Mouse (Mus musculus) kidney, embryonic 16.5 days (tissue): ENCODE results near the gene Ahcyl2. TPM values are rescaled to one million over a fixed set of nuclear protein-coding genes. Genes with fewer than 3 reads are reported as not detected.

Experiments
- ATAC-seq: fragments of 200-750 bp; cut with Nextera tagmentation; 2 replicates; pipeline ENCODE4 v1.8.0; 2017; ENCODE audit warnings: moderate TSS enrichment; ENCODE audit not compliant: low FRiP score, low TSS enrichment
- H3K27ac ChIP-seq: fragments of 300-500 bp; sonication (generic); 2 replicates; pipeline ENCODE4 v1.5.1; 2014; ENCODE audit warnings: low read length
- H3K27me3 ChIP-seq: fragments of 300-500 bp; sonication (generic); 2 replicates; pipeline ENCODE4 v1.6.1; 2014; ENCODE audit warnings: low read length, control low read depth, mixed read lengths; ENCODE audit not compliant: insufficient read depth
- H3K36me3 ChIP-seq: fragments of 300-500 bp; sonication (generic); 2 replicates; pipeline ENCODE4 v1.6.1; 2014; ENCODE audit warnings: low read length, control low read depth, mixed read lengths; ENCODE audit not compliant: insufficient read depth
- H3K4me1 ChIP-seq: fragments of 300-500 bp; sonication (generic); 2 replicates; pipeline ENCODE4 v1.6.1; 2014; ENCODE audit warnings: low read length, control low read depth, mixed read lengths; ENCODE audit not compliant: insufficient read depth
- H3K4me2 ChIP-seq: fragments of 300-500 bp; sonication (generic); replicated peaks from 2 replicates; pipeline ENCODE4 v1.6.1; 2014; ENCODE audit warnings: low read depth, low read length
- H3K4me3 ChIP-seq: fragments of 300-500 bp; sonication (generic); 2 replicates; pipeline ENCODE4 v1.5.1; 2014; ENCODE audit warnings: mild to moderate bottlenecking, low read length
- H3K9ac ChIP-seq: fragments of 300-500 bp; sonication (generic); replicated peaks from 2 replicates; pipeline ENCODE4 v1.6.1; 2014; ENCODE audit warnings: low read length
- H3K9me3 ChIP-seq: fragments of 300-500 bp; sonication (generic); 2 replicates; pipeline ENCODE4 v1.6.1; 2016; ENCODE audit warnings: low read length, control low read depth
- WGBS: fragments of 180-500 bp; shearing (Covaris S2); extraction: QIAGEN DNeasy Blood & Tissue Kit; methylation state at CpG from one replicate; pipeline ENCODE4 v1.1.7; 2014; 5-methylcytosine and 5-hydroxymethylcytosine counted together
- polyA plus RNA-seq: library from polyadenylated mRNA; unstranded; fragments of >200 nt; fragmentation: Nextera tagmentation; extraction: Ambion mirVana; gene quantifications from 2 replicates; pipeline ENCODE4 v1.2.1, GENCODE M21; 2015

The Ahcyl2 gene
- polyA plus RNA-seq, 1 experiment from 2014 or later, result 18.3 TPM

GRCm38 (mm10) chr6:29859344-29859743, 91.5 kb downstream of the Ahcyl2 start:
- no peak overlapping the region for H3K4me3 ChIP-seq
- WGBS, result 57% methylated on average over 4 of the region's 4 CpGs
- H3K4me2 ChIP-seq, result no peak overlapping the region
- H3K27me3 ChIP-seq, result no peaks in the 10 kb centered on the region
- H3K27ac ChIP-seq, result peak overlapping the region; percentile 85
- H3K4me1 ChIP-seq, result peaks cover 16% of the 10 kb centered on the region; the same call in 1 of the 2 replicates
- H3K9me3 ChIP-seq, result no peaks in the 10 kb centered on the region
- no peak; the same call in 1 of the 2 replicates for ATAC-seq
- no peaks in the 10 kb centered on the region for H3K36me3 ChIP-seq
- H3K9ac ChIP-seq, result no peak overlapping the region

GRCm38 (mm10) chr6:29860238-29860637, 92.4 kb downstream of the Ahcyl2 start:
- 92% methylated on average over 3 of the region's 3 CpGs for WGBS
- Histone ChIP-seq H3K27ac (no peak overlapping the region; the same call in 1 of the 2 replicates), H3K9me3 (no peaks in the 10 kb centered on the region), H3K4me2 (no peak overlapping the region), H3K27me3 (no peaks in the 10 kb centered on the region), H3K36me3 (no peaks in the 10 kb centered on the region), H3K4me1 (peaks cover 16% of the 10 kb centered on the region; the same call in 1 of the 2 replicates), H3K9ac (no peak overlapping the region), H3K4me3 (no peak overlapping the region)
- peak; percentile 76; the same call in 1 of the 2 replicates for ATAC-seq

DNA sequence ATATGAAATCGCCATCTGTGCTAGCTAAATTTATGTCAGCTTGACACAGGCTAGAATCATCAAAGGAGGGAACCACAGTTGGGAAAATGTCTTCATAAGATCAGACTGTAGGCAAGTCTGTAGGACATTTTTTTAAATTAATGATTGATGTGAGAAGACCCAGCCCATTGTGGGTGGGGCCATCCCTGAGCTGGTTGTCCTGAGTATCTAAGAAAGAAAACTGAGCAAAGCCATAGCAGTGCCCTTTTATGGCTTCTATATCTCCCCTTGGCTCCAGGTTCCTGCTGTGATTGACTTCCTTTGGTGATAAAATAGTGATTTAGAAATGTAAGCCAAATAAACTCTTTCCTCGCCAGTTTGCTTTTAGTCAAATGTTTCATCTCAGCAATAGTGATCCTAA, 97.1 kb downstream of the Ahcyl2 start:
- WGBS, result 85% methylated on average over 2 of the region's 2 CpGs
- ATAC-seq, result no peak
- Histone ChIP-seq H3K27ac (no peak overlapping the region), H3K9ac (no peak overlapping the region), H3K4me1 (peaks cover 8% of the 10 kb centered on the region; the same call in 1 of the 2 replicates), H3K9me3 (no peaks in the 10 kb centered on the region), H3K27me3 (no peaks in the 10 kb centered on the region), H3K4me2 (no peak overlapping the region), H3K4me3 (no peak overlapping the region), H3K36me3 (no peaks in the 10 kb centered on the region)

- Histone ChIP-seq H3K4me1 (0 out of 2 replicates have a peak, but pooled peaks cover 4% of the 10 kb centered on the region), H3K27ac (no peak overlapping the region), H3K36me3 (0 out of 2 replicates have a peak, but pooled peaks cover 2% of the 10 kb centered on the region), H3K9me3 (no peaks in the 10 kb centered on the region), H3K27me3 (no peaks in the 10 kb centered on the region), H3K4me3 (no peak overlapping the region), H3K4me2 (no peak overlapping the region), H3K9ac (no peak overlapping the region)
- 82% methylated on average over 9 of the region's 9 CpGs for WGBS
- ATAC-seq, result no peak
These were observed 99.3 kb downstream of the Ahcyl2 start for GRCm38 (mm10) chr6:29866935-29867724.

DNA sequence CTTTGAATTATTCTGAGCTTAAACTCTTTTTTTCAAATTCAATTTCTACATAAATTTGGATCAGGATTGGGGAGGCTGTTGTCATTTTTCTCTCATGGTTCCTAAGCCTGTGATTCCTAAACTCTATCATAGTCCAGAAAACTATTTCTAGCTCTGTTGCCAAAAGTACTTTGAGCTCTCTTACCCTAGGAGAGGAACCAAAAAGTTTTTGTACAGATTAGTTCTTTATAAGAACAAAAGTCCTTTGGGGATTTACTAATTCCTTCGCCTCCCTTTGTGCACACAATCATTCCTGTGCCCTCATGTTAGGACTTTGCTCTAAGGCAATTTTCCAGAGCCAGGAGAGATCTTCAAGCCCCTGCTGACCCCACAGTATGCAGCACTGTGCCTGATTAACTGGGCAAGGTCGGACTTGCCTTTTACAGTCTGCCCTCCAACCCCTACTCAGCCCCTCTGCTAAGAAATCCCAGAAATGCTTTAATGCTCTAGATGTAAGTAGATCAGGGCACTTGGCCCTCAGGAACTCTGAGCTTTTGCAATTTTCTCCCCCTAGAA, 100.6 kb downstream of the Ahcyl2 start:
- 89% methylated on average over 2 of the region's 2 CpGs for WGBS
- 0 out of 2 replicates have a peak, but pooled peaks cover 4% of the 10 kb centered on the region for H3K4me1 ChIP-seq
- no peak overlapping the region for H3K4me2 ChIP-seq
- no peak overlapping the region for H3K4me3 ChIP-seq
- no peaks in the 10 kb centered on the region for H3K9me3 ChIP-seq
- no peaks in the 10 kb centered on the region for H3K27me3 ChIP-seq
- H3K27ac ChIP-seq, result peak overlapping the region; percentile 45; the same call in 1 of the 2 replicates
- H3K9ac ChIP-seq, result no peak overlapping the region
- 0 out of 2 replicates have a peak, but pooled peaks cover 2% of the 10 kb centered on the region for H3K36me3 ChIP-seq
- no peak for ATAC-seq

DNA sequence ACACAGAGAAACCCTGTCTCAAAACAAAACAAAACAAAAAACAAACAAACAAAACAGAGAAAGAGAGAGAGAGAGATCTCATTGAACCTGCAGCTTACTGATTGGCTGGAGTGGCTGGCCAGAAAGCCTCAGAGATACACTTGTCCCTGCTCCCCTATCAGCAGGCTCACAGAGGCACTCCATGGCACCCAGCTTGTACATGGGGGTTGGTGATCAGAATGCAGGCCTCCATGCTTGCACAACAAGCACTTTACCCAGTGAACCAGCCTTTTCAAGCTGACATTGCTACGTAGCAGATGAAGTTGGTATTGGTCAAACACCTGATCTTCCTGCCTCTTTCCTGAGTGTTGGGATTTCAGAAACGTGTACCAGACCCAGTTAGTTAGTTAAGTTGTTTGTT, 105.8 kb downstream of the Ahcyl2 start:
- Histone ChIP-seq H3K36me3 (0 out of 2 replicates have a peak, but pooled peaks cover 5% of the 10 kb centered on the region), H3K4me2 (no peak overlapping the region), H3K4me1 (0 out of 2 replicates have a peak, but pooled peaks cover 4% of the 10 kb centered on the region), H3K27ac (no peak overlapping the region), H3K4me3 (no peak overlapping the region), H3K9ac (no peak overlapping the region), H3K27me3 (no peaks in the 10 kb centered on the region), H3K9me3 (no peaks in the 10 kb centered on the region)
- 86% methylated on average over 2 of the region's 2 CpGs for WGBS
- no peak for ATAC-seq

- Histone ChIP-seq H3K27me3 (no peaks in the 10 kb centered on the region), H3K36me3 (0 out of 2 replicates have a peak, but pooled peaks cover 7% of the 10 kb centered on the region), H3K27ac (no peak overlapping the region), H3K4me2 (no peak overlapping the region), H3K4me1 (no peaks in the 10 kb centered on the region), H3K4me3 (no peak overlapping the region), H3K9ac (no peak overlapping the region), H3K9me3 (no peaks in the 10 kb centered on the region)
- ATAC-seq, result no peak
- 90% methylated on average over 5 of the region's 5 CpGs for WGBS
These were observed 107.8 kb downstream of the Ahcyl2 start for GRCm38 (mm10) chr6:29875576-29875975.

- H3K4me2 ChIP-seq, result no peak overlapping the region
- ATAC-seq, result no peak
- no peak overlapping the region for H3K27ac ChIP-seq
- H3K9ac ChIP-seq, result no peak overlapping the region
- no peaks in the 10 kb centered on the region for H3K4me1 ChIP-seq
- H3K9me3 ChIP-seq, result no peaks in the 10 kb centered on the region
- H3K36me3 ChIP-seq, result 0 out of 2 replicates have a peak, but pooled peaks cover 8% of the 10 kb centered on the region
- H3K27me3 ChIP-seq, result no peaks in the 10 kb centered on the region
- 75% methylated on average over 4 of the region's 4 CpGs for whole genome bisulfite sequencing
- H3K4me3 ChIP-seq, result no peak overlapping the region
These were observed 109.0 kb downstream of the Ahcyl2 start for GRCm38 (mm10) chr6:29876782-29877181.

DNA sequence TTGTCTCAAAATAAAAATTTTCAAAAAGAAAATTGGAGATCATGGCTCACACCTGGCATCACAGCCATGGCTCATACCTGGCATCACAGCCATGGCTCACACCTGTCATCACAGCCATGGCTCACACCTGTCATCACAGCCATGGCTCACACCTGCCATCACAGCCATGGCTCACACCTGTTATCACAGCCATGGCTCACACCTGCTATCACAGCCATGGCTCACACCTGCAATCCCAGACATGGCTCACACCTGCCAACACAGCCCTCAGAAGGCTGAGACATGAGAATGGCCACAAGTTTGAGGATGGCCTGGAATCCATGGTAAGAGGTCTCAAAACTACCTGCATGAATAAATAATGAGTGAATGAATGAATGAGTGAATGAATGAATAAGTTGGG, 111.8 kb downstream of the Ahcyl2 start:
- H3K36me3 ChIP-seq, result 0 out of 2 replicates have a peak, but pooled peaks cover 8% of the 10 kb centered on the region
- no peak overlapping the region for H3K4me2 ChIP-seq
- ATAC-seq, result no peak
- no peaks in the 10 kb centered on the region for H3K9me3 ChIP-seq
- no peak overlapping the region for H3K27ac ChIP-seq
- H3K9ac ChIP-seq, result no peak overlapping the region
- H3K4me1 ChIP-seq, result 0 out of 2 replicates have a peak, but pooled peaks cover 3% of the 10 kb centered on the region
- H3K27me3 ChIP-seq, result no peaks in the 10 kb centered on the region
- H3K4me3 ChIP-seq, result no peak overlapping the region

DNA sequence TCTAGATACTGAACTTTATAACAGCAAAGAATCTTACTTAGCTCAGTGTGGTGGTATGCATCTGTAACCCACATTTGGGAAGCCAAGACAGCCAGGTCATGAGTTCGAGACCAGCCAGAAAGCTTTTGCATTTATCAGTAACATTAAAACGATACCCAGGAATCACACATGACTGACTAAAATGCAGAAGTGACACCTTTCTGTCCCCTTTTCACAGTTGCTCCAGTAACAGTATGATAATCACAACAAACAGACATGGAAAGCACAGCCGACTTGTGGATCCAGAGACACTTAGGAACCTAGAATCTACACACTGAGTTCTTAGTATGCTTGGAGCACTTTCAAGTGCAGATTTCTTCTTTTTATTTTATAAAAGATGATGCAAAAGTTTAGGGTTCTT, 113.0 kb downstream of the Ahcyl2 start:
- 93% methylated on average over 3 of the region's 3 CpGs for WGBS
- Histone ChIP-seq H3K4me3 (no peak overlapping the region), H3K9me3 (no peaks in the 10 kb centered on the region), H3K27me3 (no peaks in the 10 kb centered on the region), H3K4me2 (no peak overlapping the region), H3K9ac (no peak overlapping the region), H3K36me3 (0 out of 2 replicates have a peak, but pooled peaks cover 8% of the 10 kb centered on the region), H3K27ac (no peak overlapping the region), H3K4me1 (0 out of 2 replicates have a peak, but pooled peaks cover 3% of the 10 kb centered on the region)
- no peak for ATAC-seq
